Mouse (Mus musculus): ENCODE measurements around the gene Nlk.

GRCm38 (mm10) chr11:78694249-78694648, 2.9 kb downstream of the Nlk start:
- no peak for TF ChIP-seq TCF12 (IDR thresholded peaks at IDR 0.05; ENCODE audit: insufficient read depth, poor library complexity, severe bottlenecking)
- no peak for TF ChIP-seq POLR2A (IDR thresholded peaks at IDR 0.05; ENCODE audit: insufficient read length, low read depth)
- TF ChIP-seq REST (IDR thresholded peaks at IDR 0.05; ENCODE audit: insufficient read depth, insufficient read length) = no peak
- TF ChIP-seq SRF (IDR thresholded peaks at IDR 0.05; ENCODE audit: control insufficient read depth, insufficient read length, low read depth) = no peak
- TF ChIP-seq MAX (IDR thresholded peaks at IDR 0.05; ENCODE audit: low read depth) = no peak
- TF ChIP-seq CEBPB (IDR thresholded peaks at IDR 0.05; ENCODE audit: insufficient read depth, poor library complexity, severe bottlenecking) = no peak
- TF ChIP-seq POLR2AphosphoS2 (IDR thresholded peaks at IDR 0.05; ENCODE audit: insufficient read length, low read depth) = no peak
- no peak for TF ChIP-seq USF1 (IDR thresholded peaks at IDR 0.05; ENCODE audit: low read depth)
- no peak for TF ChIP-seq MYOD1 (IDR thresholded peaks at IDR 0.05; ENCODE audit: control insufficient read depth in 1 of 3, insufficient read length in 2 of 3, low read depth in 2 of 3)
- TF ChIP-seq TCF3 (IDR thresholded peaks at IDR 0.05; ENCODE audit: insufficient read length, low read depth) = no peak
- no peak for TF ChIP-seq MYOG (IDR thresholded peaks at IDR 0.05; ENCODE audit: control insufficient read depth in 1 of 3, insufficient read depth in 1 of 3, insufficient read length in 2 of 3, low read depth in 2 of 3)
